Mouse (Mus musculus) kidney, adult 9 months (tissue): ENCODE measurements at regions not wholly inside any gene's neighbourhood (a gene's known extent, or its start where the extent isn't known, plus 50 kb on each side); places are given as distances from the start of the nearest gene placed in this dataset.
"Not testable (repeated sequence)": the region's sequence is repeated elsewhere in the genome, so short reads cannot be mapped to it uniquely, and the experiment has no call there.

ENCODE experiments used
- DNase-seq: peaks from one replicate; pipeline ENCODE4 v3.0.0; 2022

DNA sequence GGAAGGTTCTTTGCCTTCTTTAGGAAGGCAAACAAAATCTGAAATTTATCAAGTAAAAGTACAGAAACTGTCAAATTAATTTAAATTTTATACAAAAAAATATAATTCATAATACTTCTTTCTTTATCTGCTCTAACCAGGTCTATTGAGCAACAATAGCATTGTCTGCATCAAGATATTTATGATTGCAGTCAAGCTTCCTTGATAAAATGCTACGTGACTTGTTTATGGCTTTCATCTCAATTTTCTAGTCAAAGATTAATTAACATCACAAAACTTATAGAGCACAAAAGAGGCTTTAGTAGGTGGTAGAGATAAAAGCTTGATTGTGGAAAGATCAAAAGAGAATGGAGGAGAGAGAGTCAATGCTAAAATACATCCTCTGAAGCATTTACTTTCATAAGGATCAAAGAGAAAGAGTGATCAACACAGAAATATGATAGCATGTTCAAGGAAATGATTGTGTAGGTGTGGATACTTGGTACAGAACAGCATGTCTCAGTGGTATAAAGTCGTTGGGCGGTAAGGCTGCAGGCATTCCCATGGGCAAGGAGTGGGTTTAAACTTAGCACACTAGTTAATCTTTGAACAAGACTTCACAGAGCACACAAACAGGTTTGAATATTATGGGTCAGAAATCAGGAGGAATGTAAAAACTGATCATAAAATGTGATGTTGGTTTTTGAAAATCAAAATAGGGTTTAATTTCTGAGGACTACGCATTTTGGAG, 164.3 kb upstream of the Speer4f2 start:
- DNase-seq = peak; percentile 80

DNA sequence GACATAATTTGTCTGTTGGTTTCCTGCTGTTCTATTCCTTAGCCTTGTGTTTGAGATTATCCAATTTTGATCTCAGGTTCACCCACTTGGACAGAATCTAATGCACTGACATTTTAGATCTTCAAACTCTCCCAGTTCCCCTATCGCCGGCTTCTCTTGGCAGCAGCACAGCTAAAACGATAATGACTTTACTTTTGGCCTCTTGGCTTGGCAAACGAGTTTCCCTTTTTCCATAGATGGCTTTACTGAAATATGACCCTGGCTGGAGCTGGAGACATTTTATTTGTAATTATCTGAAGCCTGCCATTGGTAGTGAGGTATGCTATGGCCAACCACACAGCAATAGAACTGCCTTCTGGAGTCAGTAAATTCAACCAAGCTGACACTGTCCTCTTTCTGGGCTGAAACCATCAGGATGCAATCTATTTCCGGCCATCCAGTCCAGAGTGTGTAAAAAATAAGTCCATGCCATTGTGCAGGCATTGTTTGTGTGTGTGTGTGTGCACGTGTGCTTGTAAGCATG, 162.2 kb upstream of the Speer4f2 start:
- DNase-seq = peak; percentile 28

GRCm38 (mm10) chr5:17223542-17223941, 149.4 kb upstream of the Speer4f2 start:
- not testable (repeated sequence) for DNase-seq

DNA sequence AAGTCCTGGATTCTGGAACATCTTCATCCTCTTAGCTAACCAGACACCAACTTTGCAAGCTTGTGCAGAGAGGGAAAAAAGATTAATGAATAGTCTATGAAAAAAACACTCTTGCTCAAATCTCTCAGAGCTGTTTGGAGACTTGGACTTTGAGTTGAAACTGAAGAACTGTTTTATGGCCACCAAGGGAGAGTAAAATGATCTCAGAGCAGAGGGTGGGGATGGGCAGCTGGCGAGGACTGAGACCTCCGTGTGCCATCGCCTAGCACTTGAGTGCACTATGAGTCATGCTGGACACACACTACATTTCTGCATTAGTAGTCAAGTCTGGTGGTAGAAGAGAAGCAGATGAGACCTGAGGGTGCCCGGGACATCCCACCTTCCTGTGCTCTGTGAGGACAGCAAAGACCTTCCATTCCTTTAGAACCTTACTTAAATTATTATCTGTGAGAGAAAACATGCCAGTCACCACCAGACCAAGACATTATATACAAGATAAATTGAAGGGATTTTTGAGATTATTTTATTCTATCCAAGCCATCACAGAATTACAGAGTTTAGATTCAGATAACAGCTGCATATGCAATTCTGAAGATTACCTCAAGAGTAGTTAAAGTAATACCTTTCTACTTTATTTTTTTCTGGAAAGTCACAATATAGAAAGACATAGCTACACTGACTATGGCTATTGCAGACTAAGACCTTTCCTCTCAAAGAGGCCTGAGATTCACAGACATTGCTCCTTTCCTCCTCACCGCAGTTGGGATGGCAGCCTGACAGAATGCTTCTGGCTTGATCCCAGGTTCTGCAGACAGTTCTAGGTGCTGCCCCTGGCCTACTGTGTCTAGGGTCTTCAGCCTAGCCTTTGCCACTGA, 125.0 kb upstream of the Speer4f2 start:
- DNase-seq = peak; percentile 78

DNA sequence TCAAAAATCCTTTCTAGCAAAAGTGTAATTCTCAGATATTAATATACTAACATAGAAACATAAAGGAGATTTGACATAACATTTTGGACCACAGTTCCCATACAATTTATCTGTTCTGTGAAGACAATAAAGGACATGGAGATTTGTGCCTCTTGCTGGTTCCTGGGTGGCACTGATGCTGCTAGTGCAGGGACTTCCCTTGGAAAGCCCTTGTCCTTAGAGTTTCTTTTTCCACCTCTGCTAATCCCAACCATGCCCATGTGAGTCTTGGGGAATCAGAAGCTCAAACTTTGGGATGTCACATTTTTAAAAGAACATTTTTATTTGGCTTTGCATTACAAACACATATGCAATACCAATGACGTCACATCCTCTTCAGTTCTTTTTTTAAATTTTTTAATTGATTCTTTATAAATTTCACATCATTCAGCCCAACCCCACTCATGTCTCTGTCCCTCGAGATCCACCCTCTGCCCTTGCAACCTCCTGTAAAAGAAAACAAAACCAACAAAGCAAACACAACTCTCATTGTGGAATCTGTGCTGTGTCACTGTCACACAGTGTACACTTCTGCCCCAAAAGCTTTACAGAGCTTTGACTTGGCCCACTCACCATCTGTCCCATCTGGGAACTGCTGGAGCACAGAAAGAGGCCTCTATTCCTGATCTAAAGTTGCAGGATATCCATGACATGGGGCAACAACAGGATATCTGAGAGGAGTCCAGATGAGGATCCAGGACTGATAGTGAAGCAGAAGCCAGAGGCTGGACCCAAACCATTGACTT, 112.2 kb upstream of the Speer4f2 start:
- DNase-seq = no peak

- peak; percentile 76 for DNase-seq
These were observed 110.9 kb upstream of the Speer4f2 start for GRCm38 (mm10) chr5:17262126-17262525.

- peak; percentile 27 for DNase-seq
These were observed 101.8 kb upstream of the Speer4f2 start for GRCm38 (mm10) chr5:17271153-17271552.

DNA sequence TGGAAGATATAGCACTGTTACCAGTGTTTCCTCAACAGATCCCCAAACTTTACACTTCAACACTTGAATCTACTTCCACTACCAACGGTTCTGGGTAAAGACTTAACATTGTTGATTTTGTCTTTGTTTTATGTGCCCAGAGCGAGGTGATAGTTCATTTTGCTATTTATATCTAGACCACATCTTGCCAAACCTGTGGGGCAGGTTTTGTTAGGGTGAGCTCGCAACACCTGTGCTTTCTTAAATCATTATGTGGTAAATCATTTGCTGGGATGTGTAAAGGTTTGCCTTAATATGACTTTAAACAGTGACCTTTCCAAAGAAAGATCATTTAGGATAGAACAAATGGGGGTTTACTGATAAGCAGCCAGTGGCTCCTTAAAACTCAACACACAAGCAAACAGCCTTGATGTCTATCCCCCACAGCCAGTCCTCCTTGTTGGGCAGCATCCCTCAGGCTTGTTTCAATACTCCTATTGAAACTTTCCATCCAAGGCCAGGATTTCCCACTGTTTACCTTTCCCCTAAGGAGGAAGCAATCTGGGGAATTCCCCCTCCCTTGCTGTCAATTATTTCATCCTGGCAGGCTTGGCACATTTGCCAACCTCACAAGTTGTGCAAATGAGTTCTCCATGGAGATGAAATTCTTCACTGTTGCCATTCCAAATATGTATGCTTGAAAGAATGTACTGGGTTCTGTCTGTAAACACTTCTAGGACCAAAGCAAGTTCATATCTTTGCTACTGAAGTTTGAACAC, 101.1 kb upstream of the Speer4f2 start:
- DNase-seq = peak; percentile 71

DNA sequence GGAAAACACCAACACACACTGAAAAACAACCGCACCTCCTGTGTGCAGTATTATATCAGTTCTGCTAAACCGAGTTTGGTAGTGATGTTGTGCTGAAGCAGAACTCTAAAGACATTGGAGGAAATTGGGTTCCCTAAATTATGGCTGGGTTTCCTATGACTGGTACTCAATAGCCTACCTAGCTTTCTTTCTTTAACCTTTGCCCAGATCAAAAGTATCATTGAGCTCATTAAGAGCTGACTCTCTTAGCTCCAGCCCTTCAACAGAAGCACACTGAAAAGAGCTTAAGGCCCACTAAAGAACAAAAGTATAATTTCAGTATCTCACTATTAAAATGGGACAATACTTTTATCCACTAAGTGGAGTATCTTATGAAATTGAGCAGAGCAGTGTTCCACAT, 97.6 kb upstream of the Speer4f2 start:
- peak; percentile 63 for DNase-seq

DNA sequence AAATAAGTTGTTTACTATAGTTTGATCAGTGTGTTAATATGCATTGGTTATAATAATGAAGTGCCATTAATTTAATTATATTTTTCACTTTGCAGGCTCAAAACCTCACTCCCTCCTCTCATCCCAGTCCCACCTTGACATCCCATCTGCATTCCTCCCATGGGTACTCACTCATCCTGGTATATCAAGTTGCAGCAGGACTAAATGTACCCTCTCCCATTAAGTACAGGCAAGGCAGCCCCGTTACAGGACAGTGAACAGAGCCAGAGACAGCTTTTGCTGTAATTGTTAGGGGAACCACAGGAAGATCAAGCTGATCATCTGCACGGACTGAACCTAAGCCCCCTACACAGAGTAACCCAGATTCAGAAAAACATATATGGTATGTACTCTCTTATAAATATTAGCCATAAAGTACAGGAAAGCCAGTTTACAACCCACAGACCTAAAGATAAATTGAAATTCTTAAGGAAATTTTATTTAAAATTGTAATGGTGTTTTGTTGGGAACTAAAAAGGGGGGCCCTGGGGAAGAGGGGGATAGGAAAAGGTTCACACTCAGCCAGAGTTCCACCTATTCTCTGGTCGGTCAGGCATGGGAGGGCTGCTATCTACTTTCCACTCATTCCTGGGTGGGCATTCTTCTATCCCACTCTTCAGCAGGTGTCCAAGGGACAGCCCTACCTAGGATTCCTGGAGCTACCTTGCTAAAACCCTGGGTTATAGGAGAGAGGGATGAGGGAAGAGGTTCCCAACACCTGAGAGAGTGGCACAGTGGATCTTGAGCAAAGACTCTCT, 96.0 kb upstream of the Speer4f2 start:
- peak; percentile 66 for DNase-seq

DNA sequence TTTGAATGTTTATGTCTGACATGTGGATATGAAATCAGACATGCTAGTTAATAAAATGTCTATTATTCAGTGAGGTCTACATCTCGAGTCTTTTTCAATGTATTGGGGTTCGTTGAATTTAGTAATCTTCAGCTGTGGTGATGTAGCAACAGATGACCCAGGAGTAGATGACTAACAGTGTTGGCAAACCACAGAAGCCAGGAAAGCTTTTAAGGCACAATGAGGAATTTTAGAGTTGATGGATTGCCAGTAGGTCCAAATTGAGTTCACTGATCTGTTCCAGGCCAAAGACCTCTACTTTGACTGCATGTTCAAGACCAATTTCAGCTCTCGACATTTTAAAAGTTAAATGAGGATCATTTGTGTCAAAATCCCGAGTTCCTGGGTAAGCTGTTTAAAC, 92.8 kb upstream of the Speer4f2 start:
- DNase-seq = peak; percentile 66

DNA sequence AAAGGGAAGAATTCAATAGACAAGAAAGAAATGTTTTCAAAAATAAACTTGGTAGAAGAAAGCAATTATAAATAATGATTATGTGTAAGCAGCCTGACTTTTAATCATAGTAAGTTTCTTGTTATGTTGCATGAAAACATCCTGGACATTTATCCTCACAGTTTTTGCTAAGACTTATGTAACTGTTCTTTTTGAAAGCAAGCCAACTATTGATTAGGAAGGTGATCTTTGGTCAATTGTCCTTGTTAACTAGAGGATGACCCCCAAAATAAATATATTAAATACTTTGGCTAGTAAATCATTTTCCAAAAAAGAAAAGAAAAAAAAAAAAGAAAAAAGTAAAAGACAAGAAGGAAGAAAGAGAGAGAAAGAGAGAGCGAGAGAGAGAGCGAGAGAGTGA, 92.0 kb upstream of the Speer4f2 start:
- no peak for DNase-seq

DNA sequence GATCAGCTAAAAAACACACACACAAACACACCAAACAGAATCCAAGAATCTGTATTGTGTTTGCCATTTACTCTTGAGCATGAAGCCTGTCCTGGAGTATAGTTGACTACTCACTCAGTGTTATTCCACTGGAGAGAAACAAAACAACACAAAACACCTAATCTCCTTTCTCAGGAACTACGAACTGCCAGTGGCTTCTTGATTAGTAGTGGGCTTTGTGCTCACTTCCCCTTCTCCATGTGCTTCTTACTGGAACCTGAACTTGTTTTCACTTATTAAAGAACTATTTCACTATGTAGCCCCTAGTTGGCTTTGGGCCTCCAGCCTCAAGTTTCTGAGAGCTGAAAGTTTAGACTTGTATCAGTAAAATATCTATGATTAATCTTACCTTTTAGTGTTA, 84.0 kb upstream of the Speer4f2 start:
- no peak for DNase-seq

DNA sequence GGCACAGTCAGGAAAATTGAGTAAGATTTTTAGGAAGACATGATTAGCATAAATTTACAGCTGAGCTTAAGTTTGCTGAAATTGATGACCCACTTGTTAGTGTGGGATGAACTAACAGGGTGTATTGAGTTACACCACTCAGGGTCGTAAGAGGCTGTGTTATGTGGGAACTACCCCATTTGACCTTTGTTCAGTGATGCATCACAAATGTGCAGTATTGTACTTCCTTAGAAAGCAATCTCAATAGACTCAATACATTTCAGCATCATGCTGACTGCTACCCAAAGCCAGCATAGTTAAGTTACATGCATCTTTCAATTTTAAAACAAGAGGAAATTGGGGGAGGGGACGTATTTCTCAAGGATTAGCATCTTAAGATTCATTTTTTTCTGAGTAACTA, 80.4 kb upstream of the Speer4f2 start:
- no peak for DNase-seq

- peak; percentile 95 for DNase-seq
These were observed 76.4 kb upstream of the Speer4f2 start for GRCm38 (mm10) chr5:17296571-17297035.

- DNase-seq = no peak
These were observed 73.1 kb upstream of the Speer4f2 start for GRCm38 (mm10) chr5:17299846-17300245.

DNA sequence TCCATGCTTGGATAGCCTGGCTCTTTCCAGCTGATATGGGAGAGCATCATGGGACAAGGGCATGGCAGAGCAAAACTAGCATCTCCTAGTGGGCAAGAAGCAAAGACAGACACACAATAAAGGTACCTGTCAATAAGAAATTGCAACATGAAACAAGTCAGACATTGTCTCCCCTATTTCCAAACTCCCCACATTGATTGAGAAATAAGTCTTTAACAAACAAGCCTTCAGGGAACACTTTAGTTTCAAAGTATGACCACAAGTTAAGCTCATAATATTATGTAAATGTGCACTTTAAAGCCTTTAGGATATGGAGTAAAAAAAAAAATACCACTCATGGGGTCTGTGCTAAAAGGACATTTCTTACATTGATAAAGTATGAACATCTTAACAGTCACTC, 51.5 kb upstream of the Speer4f2 start:
- DNase-seq = no peak
